Mouse (Mus musculus): ENCODE measurements at regions not wholly inside any gene's neighbourhood (a gene's known extent, or its start where the extent isn't known, plus 50 kb on each side); places are given as distances from the start of the nearest gene placed in this dataset.

GRCm38 (mm10) chr8:126525575-126525974 lies 50.7 kb upstream of the Tarbp1 start:
- no peak for TF ChIP-seq CTCF (conservative IDR thresholded peaks at IDR 0.05; ENCODE audit: insufficient read depth, insufficient read length, low read depth, low read length)
- no peak for TF ChIP-seq POLR2A (IDR thresholded peaks at IDR 0.05; ENCODE audit: low read depth, low read length)

All from kidney, adult 2 months (tissue).